Mouse (Mus musculus): Measurements from ENCODE around the gene Tyw5. TPM values are rescaled to one million over a fixed set of nuclear protein-coding genes. Genes with fewer than 3 reads are reported as not detected.

The Tyw5 gene
- polyA plus RNA-seq (2012; rRNA removed), result 26.1 and 30.2 TPM in 2 replicates

- DNase-seq (ENCODE audit: low spot score), result peak; percentile 87
Measured at GRCm38 (mm10) chr1:57406187-57407151, at the start of gene Tyw5, which contains the start of gene Maip1. TSS of gene Tyw5 (minus strand) at chr1:57407101. TSS of gene Maip1 (plus strand) at chr1:57406328.

DNA sequence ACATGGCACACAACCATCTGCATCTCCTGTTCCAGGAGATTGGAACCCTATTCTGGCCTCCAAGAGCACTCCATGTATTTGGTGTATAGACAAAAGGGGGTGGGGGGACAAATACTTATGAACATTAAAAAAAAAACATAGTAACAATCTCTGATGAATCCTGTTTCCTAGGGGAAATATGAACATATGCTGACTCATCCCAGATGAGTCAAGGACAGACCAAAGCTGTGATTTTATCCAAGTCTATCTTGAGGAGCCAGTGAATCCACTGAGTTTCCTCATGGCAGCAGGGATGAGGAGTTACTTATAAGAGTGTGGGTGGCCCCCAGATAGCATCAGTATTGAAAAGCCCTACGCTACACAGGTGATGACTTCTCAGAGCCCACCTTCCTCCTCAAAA is 43.3 kb upstream of the Tyw5 start:
- DNase-seq (ENCODE audit: low spot score), result no peak

DNA sequence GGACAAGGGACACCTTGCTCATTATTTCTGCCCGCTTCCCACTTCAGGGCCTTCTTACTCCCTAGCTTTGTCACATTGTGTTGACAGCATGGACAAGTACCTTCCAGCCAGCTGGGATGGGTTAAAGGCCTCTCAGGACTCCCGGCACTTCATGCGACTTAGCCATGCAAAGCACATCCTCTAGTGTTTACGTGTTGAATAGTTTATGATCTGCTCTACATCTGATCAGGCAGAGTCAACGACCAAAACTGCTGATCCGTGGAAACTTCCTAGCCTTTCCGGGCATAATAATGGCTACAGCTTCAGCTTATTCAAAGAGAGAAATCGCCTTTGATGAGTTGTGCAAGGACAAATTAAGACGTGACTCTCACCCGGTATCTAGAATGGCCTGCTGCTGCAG is 38.8 kb upstream of the Tyw5 start:
- no peak for DNase-seq (ENCODE audit: low spot score)

DNA sequence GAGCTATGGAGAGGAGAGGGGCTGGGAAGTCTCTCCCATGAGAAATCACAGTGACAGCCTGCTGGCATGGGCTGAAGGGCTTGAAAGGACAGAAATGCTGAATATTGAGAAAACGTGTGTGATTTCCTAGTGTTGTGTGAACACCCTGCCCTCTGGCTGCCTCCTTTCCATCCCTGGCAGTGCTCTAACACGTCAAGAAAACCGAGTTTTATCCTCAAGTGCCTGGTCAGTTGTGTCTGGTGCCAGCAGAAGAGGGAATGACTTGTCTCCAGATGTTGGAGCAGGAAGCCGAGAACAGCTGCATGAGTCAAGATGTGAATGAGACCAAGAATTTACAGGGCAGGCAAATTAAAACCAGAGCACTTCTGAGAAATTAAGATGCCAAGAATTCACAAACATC is 33.9 kb upstream of the Tyw5 start:
- DNase-seq (ENCODE audit: low spot score), result no peak

DNA sequence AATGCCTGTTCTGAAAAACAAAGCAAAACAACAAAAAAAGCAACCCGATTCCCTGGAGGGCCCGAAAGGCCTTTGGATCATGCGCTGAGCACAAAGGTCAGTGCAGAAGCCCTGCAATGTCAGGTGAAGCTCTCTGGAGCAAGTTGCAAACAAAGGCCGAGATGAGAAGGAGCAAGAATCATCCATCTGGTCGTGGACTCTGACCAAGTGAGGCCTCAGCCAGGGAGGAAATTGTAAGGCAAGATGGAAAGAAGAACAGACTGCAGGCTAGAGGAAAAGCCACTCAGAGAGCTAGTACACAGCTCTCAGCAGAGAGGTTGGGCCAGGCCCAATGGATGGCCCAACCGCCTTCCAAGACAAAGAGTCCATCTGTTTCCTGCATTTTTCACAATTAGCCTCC is 32.1 kb upstream of the Tyw5 start:
- DNase-seq (ENCODE audit: low spot score), result no peak

GRCm38 (mm10) chr1:57436954-57437353 is 30.1 kb upstream of the Tyw5 start:
- no peak for DNase-seq (ENCODE audit: low spot score)

- no peak for DNase-seq (ENCODE audit: low spot score)
Measured at GRCm38 (mm10) chr1:57436408-57436807, 29.5 kb upstream of the Tyw5 start.

DNA sequence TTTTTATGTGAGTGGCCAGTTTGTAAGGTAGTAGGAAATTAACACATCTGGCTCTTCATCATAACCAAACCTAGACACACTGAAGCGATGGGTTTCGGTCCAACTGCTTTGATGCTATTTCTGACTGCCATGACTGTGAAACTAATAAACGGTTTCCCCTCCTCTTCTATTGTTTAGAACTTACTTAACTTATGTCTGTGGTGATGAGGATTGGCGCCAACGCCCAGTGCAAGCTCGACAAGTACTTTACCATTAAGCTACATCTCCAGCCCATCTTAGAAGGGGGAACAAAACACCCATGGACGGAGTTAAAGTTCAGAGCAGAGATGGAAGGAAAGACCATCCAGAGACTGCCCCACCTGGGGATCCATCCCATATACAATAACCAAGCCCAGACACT is 26.2 kb upstream of the Tyw5 start:
- DNase-seq (ENCODE audit: low spot score), result no peak

- DNase-seq (ENCODE audit: low spot score), result no peak
Measured at GRCm38 (mm10) chr1:57429786-57430483, 23.0 kb upstream of the Tyw5 start.

DNA sequence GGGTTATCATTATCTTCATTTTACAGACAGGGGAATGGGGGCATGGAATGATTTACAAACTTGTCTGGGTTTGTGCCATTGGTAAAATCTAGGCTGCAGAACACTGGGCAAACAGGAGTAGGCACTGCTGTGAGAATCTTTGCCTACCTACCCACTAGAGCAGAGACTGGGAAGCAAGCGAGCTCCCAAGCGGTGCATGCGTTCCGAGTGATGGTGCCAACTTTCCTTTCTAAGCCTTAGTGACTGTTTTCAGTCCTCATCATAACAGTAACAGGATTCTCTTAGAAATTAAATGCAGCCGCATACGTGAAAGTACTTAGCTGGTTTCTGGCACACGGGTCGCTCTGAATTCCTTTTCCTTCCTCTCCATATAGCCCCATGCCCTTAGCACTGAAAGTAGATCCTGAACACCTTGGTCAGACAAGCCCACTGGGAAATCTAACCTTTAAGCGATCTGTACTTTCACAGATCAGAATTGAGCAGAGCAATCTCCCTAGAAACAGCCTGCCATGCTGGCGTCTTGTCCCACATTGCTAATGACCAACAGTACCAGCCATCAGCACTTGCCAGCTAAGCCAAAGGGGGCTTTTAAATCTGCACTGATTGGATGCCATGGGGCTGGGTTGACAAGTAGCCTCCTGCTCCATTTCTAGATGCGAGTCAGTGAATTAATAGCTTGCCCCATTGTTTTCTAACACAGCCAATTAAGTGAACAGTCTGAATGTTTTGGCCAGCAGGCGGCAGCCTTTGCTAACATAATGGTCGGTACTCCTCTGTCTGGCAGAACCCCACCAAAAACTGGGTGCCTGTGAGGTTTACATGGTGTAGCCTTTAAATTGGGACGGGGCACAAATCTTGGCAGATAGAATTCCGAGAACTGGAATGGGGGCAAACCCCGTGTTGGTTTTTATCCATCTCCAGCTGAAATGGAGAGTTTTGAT is 21.7 kb upstream of the Tyw5 start:
- DNase-seq (ENCODE audit: low spot score), result peak; percentile 69

GRCm38 (mm10) chr1:57423696-57424095 is 16.8 kb upstream of the Tyw5 start:
- no peak for DNase-seq (ENCODE audit: low spot score)

GRCm38 (mm10) chr1:57413397-57413796 is 6.5 kb upstream of the Tyw5 start:
- no peak for DNase-seq (ENCODE audit: low spot score)

- DNase-seq (ENCODE audit: low spot score), result no peak
Measured at GRCm38 (mm10) chr1:57408994-57409393, 2.1 kb upstream of the Tyw5 start.

DNA sequence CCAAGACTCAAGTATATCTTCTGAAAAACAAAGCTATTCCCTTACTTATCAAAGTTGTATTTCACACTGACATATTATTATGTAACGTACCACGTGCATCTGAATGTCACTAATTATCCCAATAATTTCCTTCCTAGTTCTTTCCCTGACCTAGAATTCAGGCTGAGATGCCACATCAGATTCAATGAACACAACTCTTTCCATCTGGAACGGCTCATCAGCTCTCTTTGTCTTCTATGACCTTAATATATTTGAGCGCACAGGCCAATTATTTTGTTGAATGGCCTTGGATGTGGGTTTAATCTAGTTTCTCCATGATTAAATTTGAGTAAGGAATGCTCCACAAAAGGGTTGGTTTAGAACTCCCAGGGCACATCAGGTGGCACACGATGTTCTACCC is 4.8 kb downstream of the Tyw5 start:
- no peak for DNase-seq (ENCODE audit: low spot score)

GRCm38 (mm10) chr1:57400877-57401276 is 6.0 kb downstream of the Tyw5 start:
- no peak for DNase-seq (ENCODE audit: low spot score)

- no peak for DNase-seq (ENCODE audit: low spot score)
Measured at GRCm38 (mm10) chr1:57400321-57400720, 6.6 kb downstream of the Tyw5 start.

DNA sequence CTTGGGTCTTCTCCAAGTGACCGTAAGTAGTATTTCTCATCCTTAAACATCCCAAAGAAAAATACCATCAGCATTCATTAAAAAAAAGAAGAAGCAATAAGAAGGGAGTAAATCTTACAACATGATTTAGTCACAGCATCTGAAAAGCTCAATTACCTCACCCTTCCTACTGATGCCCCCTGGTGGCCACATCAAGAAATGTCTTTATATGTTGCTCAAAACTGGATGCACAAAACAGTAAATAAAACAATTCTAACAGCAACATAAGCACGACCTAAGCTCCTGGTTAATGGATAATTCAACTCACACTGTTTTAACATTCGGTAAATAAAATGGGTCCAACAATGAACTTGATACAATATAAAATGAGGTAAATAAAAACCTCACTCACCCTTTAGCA is 12.8 kb downstream of the Tyw5 start:
- no peak for DNase-seq (ENCODE audit: low spot score)

DNA sequence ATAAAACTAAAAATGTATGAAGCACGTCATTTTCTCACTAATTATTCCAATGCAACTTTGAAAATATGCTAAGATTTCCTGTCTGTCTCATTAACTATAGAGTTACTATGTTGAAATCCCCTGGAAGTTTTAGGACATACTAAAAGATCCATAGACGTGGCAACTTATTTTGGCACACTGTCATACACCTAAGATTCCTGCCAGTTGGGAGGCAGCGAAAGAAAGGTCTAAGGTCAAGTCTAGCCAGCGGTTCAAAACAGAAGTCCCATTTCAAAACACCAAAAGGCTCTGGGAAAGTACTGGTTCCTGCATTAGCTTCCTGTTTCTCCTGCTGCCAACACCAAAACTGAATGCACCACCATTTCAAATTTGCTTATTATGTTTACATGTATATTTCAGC is 14.5 kb downstream of the Tyw5 start:
- DNase-seq (ENCODE audit: low spot score), result no peak

DNA sequence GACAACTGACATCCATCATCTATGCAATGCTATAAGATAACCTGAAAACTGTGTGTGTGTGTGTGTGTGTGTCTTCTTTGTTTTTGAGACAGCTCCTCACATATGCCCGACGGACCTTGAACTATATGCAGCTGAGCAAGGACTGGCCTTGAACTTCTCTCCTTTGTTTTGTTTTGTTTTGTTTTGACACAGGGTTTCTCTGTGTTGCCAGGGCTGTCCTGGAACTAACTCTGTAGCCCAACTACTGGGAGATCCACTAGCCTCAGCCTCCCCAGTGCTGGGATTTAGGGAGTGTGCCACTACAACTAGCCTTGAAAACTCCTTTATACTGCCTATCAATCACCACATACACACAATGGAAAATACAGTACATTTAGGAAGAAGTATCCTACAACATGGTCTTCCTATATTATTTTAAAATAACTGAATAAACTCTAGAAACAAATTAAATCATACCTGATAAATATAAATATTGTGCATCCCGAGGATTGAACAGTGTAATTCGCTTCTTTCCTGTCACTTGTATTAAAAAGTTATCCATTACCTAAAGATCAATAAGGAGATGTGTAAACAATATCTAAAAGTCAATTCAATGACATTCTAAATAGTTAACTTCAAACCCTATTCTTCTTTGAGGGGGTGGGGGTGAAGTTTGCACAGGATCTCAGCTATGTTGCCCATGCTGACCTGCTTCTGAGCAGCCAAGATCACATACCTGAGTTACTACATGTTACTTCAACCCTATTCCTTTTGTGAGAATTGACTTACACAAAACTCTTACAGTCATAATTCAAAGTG is 15.7 kb downstream of the Tyw5 start:
- no peak for DNase-seq (ENCODE audit: low spot score)

DNA sequence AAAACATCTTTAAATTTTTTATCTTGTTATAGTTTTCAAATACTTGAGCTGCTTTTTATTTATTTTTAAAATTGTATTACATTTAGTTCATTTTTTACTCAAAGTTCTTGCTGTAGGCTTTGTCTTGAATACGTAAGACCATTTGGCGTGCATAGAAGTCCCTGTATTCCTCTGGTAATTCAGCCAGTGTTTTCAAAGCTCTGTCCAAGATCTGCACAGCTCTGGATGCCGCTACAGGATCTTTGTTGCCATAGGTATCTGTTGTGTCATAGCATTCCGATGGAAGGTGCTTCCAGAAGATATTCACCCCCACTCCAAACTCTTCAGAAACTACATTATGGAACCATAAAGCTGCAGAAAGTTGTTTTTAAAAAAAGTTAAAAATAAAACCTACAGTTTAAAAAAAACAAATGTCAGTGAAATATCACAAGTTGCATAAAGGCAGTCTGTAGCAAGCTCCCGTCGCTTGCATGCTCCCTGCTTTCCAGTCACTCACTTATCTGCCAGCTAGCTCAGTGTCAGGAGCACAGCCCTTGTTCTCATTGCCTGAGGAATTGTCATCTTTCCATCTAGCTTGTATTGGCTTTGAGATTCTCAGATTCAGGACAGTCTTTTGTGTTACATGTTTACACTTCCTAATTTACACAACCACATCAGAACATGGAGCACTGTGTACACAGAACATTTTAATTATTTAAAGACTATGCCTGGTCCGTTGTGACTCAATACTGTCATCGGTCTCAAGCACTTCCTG is 18.3 kb downstream of the Tyw5 start:
- DNase-seq (ENCODE audit: low spot score), result no peak
